Mouse (Mus musculus): Measurements from ENCODE around the gene Igf1r. TPM values are rescaled to one million over a fixed set of nuclear protein-coding genes. Genes with fewer than 3 reads are reported as not detected.
A peak's percentile ranks its signal among the peaks of the same experiment; 100 is the strongest.

Gene Igf1r
- polyA plus RNA-seq, 1 experiment from 2014 or later = 28.5 TPM

- Histone ChIP-seq H3K9me3 (ENCODE audit: control insufficient read depth, low read length) (no peaks in the 10 kb centered on the region), H3K4me3 (ENCODE audit: low read depth, low read length) (no peak overlapping the region), H3K4me1 (ENCODE audit: control insufficient read depth, insufficient read depth, low read length) (no peaks in the 10 kb centered on the region), H3K4me2 (ENCODE audit: low read depth, low read length) (no peak overlapping the region), H3K36me3 (ENCODE audit: control insufficient read depth, insufficient read depth, low read length) (peaks cover 10% of the 10 kb centered on the region; the same call in 1 of the 2 replicates), H3K27me3 (ENCODE audit: control insufficient read depth, insufficient read depth, low read length) (no peaks in the 10 kb centered on the region), H3K9ac (replicated peaks; ENCODE audit: low read depth, low read length) (no peak overlapping the region), H3K27ac (ENCODE audit: low read depth, low read length) (no peak overlapping the region)
- WGBS = 91% methylated on average over 1 of the region's 1 CpGs
- ATAC-seq (ENCODE audit: low read depth) = no peak
Observed at GRCm38 (mm10) chr7:68181104-68181503, 228.5 kb downstream of the Igf1r start.

- no peaks in the 10 kb centered on the region for H3K27me3 ChIP-seq (ENCODE audit: control insufficient read depth, insufficient read depth, low read length)
- WGBS = 83% methylated on average over 7 of the region's 7 CpGs
- no peaks in the 10 kb centered on the region for H3K9me3 ChIP-seq (ENCODE audit: control insufficient read depth, low read length)
- ATAC-seq (ENCODE audit: low read depth) = no peak
- no peak overlapping the region for H3K9ac ChIP-seq (replicated peaks; ENCODE audit: low read depth, low read length)
- no peak overlapping the region for H3K27ac ChIP-seq (ENCODE audit: low read depth, low read length)
- H3K4me3 ChIP-seq (ENCODE audit: low read depth, low read length) = no peak overlapping the region
- peaks cover 13% of the 10 kb centered on the region; the same call in 1 of the 2 replicates for H3K36me3 ChIP-seq (ENCODE audit: control insufficient read depth, insufficient read depth, low read length)
- H3K4me1 ChIP-seq (ENCODE audit: control insufficient read depth, insufficient read depth, low read length) = no peaks in the 10 kb centered on the region
- no peak overlapping the region for H3K4me2 ChIP-seq (ENCODE audit: low read depth, low read length)
Observed at GRCm38 (mm10) chr7:68182025-68182424, 229.4 kb downstream of the Igf1r start.

- H3K9me3 ChIP-seq (ENCODE audit: control insufficient read depth, low read length) = no peaks in the 10 kb centered on the region
- WGBS = 73% methylated on average over 6 of the region's 6 CpGs
- H3K4me2 ChIP-seq (ENCODE audit: low read depth, low read length) = no peak overlapping the region
- H3K4me3 ChIP-seq (ENCODE audit: low read depth, low read length) = no peak overlapping the region
- H3K4me1 ChIP-seq (ENCODE audit: control insufficient read depth, insufficient read depth, low read length) = no peaks in the 10 kb centered on the region
- H3K36me3 ChIP-seq (ENCODE audit: control insufficient read depth, insufficient read depth, low read length) = peaks cover 17% of the 10 kb centered on the region; the same call in 1 of the 2 replicates
- 0 out of 2 replicates have a peak overlapping the region, but pooled peaks have one; percentile 2 for H3K27ac ChIP-seq (ENCODE audit: low read depth, low read length)
- ATAC-seq (ENCODE audit: low read depth) = no peak
- H3K9ac ChIP-seq (replicated peaks; ENCODE audit: low read depth, low read length) = no peak overlapping the region
- no peaks in the 10 kb centered on the region for H3K27me3 ChIP-seq (ENCODE audit: control insufficient read depth, insufficient read depth, low read length)
Observed at GRCm38 (mm10) chr7:68182773-68183172, 230.1 kb downstream of the Igf1r start.

- 89% methylated on average over 10 of the region's 10 CpGs for WGBS
- no peak overlapping the region for H3K27ac ChIP-seq (ENCODE audit: low read depth, low read length)
- no peak overlapping the region for H3K4me3 ChIP-seq (ENCODE audit: low read depth, low read length)
- no peak for ATAC-seq (ENCODE audit: low read depth)
- H3K4me2 ChIP-seq (ENCODE audit: low read depth, low read length) = no peak overlapping the region
- H3K9me3 ChIP-seq (ENCODE audit: control insufficient read depth, low read length) = no peaks in the 10 kb centered on the region
- H3K27me3 ChIP-seq (ENCODE audit: control insufficient read depth, insufficient read depth, low read length) = no peaks in the 10 kb centered on the region
- H3K4me1 ChIP-seq (ENCODE audit: control insufficient read depth, insufficient read depth, low read length) = no peaks in the 10 kb centered on the region
- no peak overlapping the region for H3K9ac ChIP-seq (replicated peaks; ENCODE audit: low read depth, low read length)
- H3K36me3 ChIP-seq (ENCODE audit: control insufficient read depth, insufficient read depth, low read length) = peaks cover 16% of the 10 kb centered on the region; the same call in 1 of the 2 replicates
Observed at GRCm38 (mm10) chr7:68183421-68183820, 230.8 kb downstream of the Igf1r start.

GRCm38 (mm10) chr7:68189211-68189610 lies 236.6 kb downstream of the Igf1r start:
- H3K27me3 ChIP-seq (ENCODE audit: control insufficient read depth, insufficient read depth, low read length) = no peaks in the 10 kb centered on the region
- H3K4me3 ChIP-seq (ENCODE audit: low read depth, low read length) = no peak overlapping the region
- 90% methylated on average over 6 of the region's 6 CpGs for WGBS
- no peak overlapping the region for H3K27ac ChIP-seq (ENCODE audit: low read depth, low read length)
- ATAC-seq (ENCODE audit: low read depth) = no peak
- H3K9ac ChIP-seq (replicated peaks; ENCODE audit: low read depth, low read length) = no peak overlapping the region
- H3K4me1 ChIP-seq (ENCODE audit: control insufficient read depth, insufficient read depth, low read length) = no peaks in the 10 kb centered on the region
- H3K36me3 ChIP-seq (ENCODE audit: control insufficient read depth, insufficient read depth, low read length) = peaks cover 41% of the 10 kb centered on the region
- H3K9me3 ChIP-seq (ENCODE audit: control insufficient read depth, low read length) = no peaks in the 10 kb centered on the region
- no peak overlapping the region for H3K4me2 ChIP-seq (ENCODE audit: low read depth, low read length)

GRCm38 (mm10) chr7:68189691-68190456 lies 237.2 kb downstream of the Igf1r start:
- WGBS = 95% methylated on average over 13 of the region's 13 CpGs
- no peak overlapping the region for H3K4me3 ChIP-seq (ENCODE audit: low read depth, low read length)
- no peaks in the 10 kb centered on the region for H3K9me3 ChIP-seq (ENCODE audit: control insufficient read depth, low read length)
- no peaks in the 10 kb centered on the region for H3K27me3 ChIP-seq (ENCODE audit: control insufficient read depth, insufficient read depth, low read length)
- no peak for ATAC-seq (ENCODE audit: low read depth)
- no peak overlapping the region for H3K4me2 ChIP-seq (ENCODE audit: low read depth, low read length)
- no peaks in the 10 kb centered on the region for H3K4me1 ChIP-seq (ENCODE audit: control insufficient read depth, insufficient read depth, low read length)
- H3K9ac ChIP-seq (replicated peaks; ENCODE audit: low read depth, low read length) = no peak overlapping the region
- H3K36me3 ChIP-seq (ENCODE audit: control insufficient read depth, insufficient read depth, low read length) = peaks cover 44% of the 10 kb centered on the region
- H3K27ac ChIP-seq (ENCODE audit: low read depth, low read length) = no peak overlapping the region

GRCm38 (mm10) chr7:68193958-68194695 lies 241.5 kb downstream of the Igf1r start:
- no peaks in the 10 kb centered on the region for H3K27me3 ChIP-seq (ENCODE audit: control insufficient read depth, insufficient read depth, low read length)
- no peak overlapping the region for H3K4me2 ChIP-seq (ENCODE audit: low read depth, low read length)
- H3K4me1 ChIP-seq (ENCODE audit: control insufficient read depth, insufficient read depth, low read length) = no peaks in the 10 kb centered on the region
- H3K4me3 ChIP-seq (ENCODE audit: low read depth, low read length) = no peak overlapping the region
- H3K27ac ChIP-seq (ENCODE audit: low read depth, low read length) = no peak overlapping the region
- ATAC-seq (ENCODE audit: low read depth) = no peak
- H3K9me3 ChIP-seq (ENCODE audit: control insufficient read depth, low read length) = no peaks in the 10 kb centered on the region
- peaks cover 45% of the 10 kb centered on the region for H3K36me3 ChIP-seq (ENCODE audit: control insufficient read depth, insufficient read depth, low read length)
- WGBS = 93% methylated on average over 15 of the region's 15 CpGs
- H3K9ac ChIP-seq (replicated peaks; ENCODE audit: low read depth, low read length) = no peak overlapping the region

- Histone ChIP-seq H3K27me3 (ENCODE audit: control insufficient read depth, insufficient read depth, low read length) (no peaks in the 10 kb centered on the region), H3K36me3 (ENCODE audit: control insufficient read depth, insufficient read depth, low read length) (peaks cover 35% of the 10 kb centered on the region), H3K9me3 (ENCODE audit: control insufficient read depth, low read length) (no peaks in the 10 kb centered on the region), H3K4me3 (ENCODE audit: low read depth, low read length) (no peak overlapping the region), H3K27ac (ENCODE audit: low read depth, low read length) (no peak overlapping the region), H3K9ac (replicated peaks; ENCODE audit: low read depth, low read length) (no peak overlapping the region), H3K4me2 (ENCODE audit: low read depth, low read length) (no peak overlapping the region), H3K4me1 (ENCODE audit: control insufficient read depth, insufficient read depth, low read length) (no peaks in the 10 kb centered on the region)
- WGBS = 96% methylated on average over 7 of the region's 7 CpGs
- no peak for ATAC-seq (ENCODE audit: low read depth)
Observed at GRCm38 (mm10) chr7:68199609-68200008, 247.0 kb downstream of the Igf1r start.

- no peak for ATAC-seq (ENCODE audit: low read depth)
- H3K36me3 ChIP-seq (ENCODE audit: control insufficient read depth, insufficient read depth, low read length) = peaks cover 41% of the 10 kb centered on the region
- H3K27ac ChIP-seq (ENCODE audit: low read depth, low read length) = no peak overlapping the region
- WGBS = 95% methylated on average over 8 of the region's 8 CpGs
- H3K4me1 ChIP-seq (ENCODE audit: control insufficient read depth, insufficient read depth, low read length) = no peaks in the 10 kb centered on the region
- H3K4me2 ChIP-seq (ENCODE audit: low read depth, low read length) = no peak overlapping the region
- H3K9ac ChIP-seq (replicated peaks; ENCODE audit: low read depth, low read length) = no peak overlapping the region
- H3K4me3 ChIP-seq (ENCODE audit: low read depth, low read length) = no peak overlapping the region
- H3K9me3 ChIP-seq (ENCODE audit: control insufficient read depth, low read length) = no peaks in the 10 kb centered on the region
- H3K27me3 ChIP-seq (ENCODE audit: control insufficient read depth, insufficient read depth, low read length) = no peaks in the 10 kb centered on the region
Observed at GRCm38 (mm10) chr7:68205776-68206427, 253.3 kb downstream of the Igf1r start.

Data from neural tube, embryonic 14.5 days (tissue).